1 mouse cellular context compared by ENCODE assay signal in the genomic region with DNA sequence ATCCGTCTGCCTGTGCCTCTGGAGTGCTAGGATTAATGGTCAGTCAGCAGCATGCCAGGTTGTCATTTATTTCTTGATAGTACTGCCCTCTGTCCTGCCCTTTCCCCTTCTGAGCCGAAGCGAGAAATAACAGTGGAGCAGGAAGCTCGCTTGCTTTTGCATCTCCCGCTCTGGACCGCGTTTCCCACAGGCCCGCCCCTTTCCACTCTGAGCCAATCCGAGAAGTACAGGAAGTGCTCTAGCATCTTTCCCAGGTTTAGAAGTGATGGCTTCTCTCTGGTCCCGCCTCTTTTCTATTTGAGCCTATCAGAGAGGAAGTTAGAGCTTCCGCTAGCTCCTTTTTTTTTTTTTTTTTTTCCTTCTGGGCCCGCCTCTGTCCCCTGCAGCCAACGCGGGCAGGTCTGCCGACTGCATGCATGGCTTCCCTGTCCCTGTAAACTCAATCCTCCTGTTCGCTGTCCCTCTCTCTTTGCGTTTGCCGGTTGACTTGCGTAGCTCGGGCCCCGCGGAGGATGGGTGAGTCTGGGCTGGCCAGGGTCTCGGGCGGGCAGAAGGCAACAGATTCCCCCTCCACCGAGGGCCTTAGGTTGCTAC.
TF ChIP-seq lines count a peak whose summit lies in the region.

No protein-coding gene starts in this region.

TF ChIP-seq in MEL, 35 proteins besides CTCF, POLR2A, EP300 and RAD21 (continued from another document):
- TF ChIP-seq BHLHE40 (IDR thresholded peaks at IDR 0.05; ENCODE audit: borderline replicate concordance, low read depth, low read length) (no peak), ETS1 (IDR thresholded peaks at IDR 0.05; ENCODE audit: low read depth, low read length) (no peak; the same call in none of the 2 replicates), NELFE (IDR thresholded peaks at IDR 0.05; ENCODE audit: low read depth, low read length) (peak; percentile 94), SIN3A (IDR thresholded peaks at IDR 0.05; ENCODE audit: low read length) (peak; percentile 96), GABPA (IDR thresholded peaks at IDR 0.05; ENCODE audit: low read depth, low read length) (no peak), USF1 (IDR thresholded peaks at IDR 0.05; ENCODE audit: low read depth, low read length) (no peak), RCOR1 (IDR thresholded peaks at IDR 0.05; ENCODE audit: low read depth, low read length) (no peak), JUND (IDR thresholded peaks at IDR 0.05; ENCODE audit: low read depth, low read length) (no peak), CHD1 (IDR thresholded peaks at IDR 0.05; ENCODE audit: low read depth, low read length) (no peak), KAT2A (conservative IDR thresholded peaks at IDR 0.05; ENCODE audit: low read depth, low read length) (peak; percentile 50; the same call in 1 of the 2 replicates), CHD2 (IDR thresholded peaks at IDR 0.05; ENCODE audit: low read length) (no peak), HCFC1 (IDR thresholded peaks at IDR 0.05; ENCODE audit: low read depth, low read length) (peak; percentile 83), UBTF (IDR thresholded peaks at IDR 0.05; ENCODE audit: borderline replicate concordance, insufficient read depth, low read depth, low read length) (no peak), POLR2AphosphoS2 (IDR thresholded peaks at IDR 0.05; ENCODE audit: low read length) (peak; percentile 92), ZMIZ1 (IDR thresholded peaks at IDR 0.05; ENCODE audit: low read depth, low read length) (peak; percentile 92), ZC3H11A (IDR thresholded peaks at IDR 0.05; ENCODE audit: low read depth, low read length) (no peak), E2F4 (IDR thresholded peaks at IDR 0.05; ENCODE audit: borderline replicate concordance, low read depth, low read length) (peak; percentile 66; the same call in 1 of the 2 replicates), GATA1 (IDR thresholded peaks at IDR 0.05; ENCODE audit: low read depth, low read length) (no peak), TBP (IDR thresholded peaks at IDR 0.05; ENCODE audit: low read depth, low read length) (peak; percentile 97), SMC3 (IDR thresholded peaks at IDR 0.05; ENCODE audit: low read depth, low read length) (no peak), ELF1 (IDR thresholded peaks at IDR 0.05; ENCODE audit: low read depth, low read length) (peak; percentile 96), MXI1 (IDR thresholded peaks at IDR 0.05; ENCODE audit: low read depth, low read length) (peak; percentile 97), USF2 (IDR thresholded peaks at IDR 0.05; ENCODE audit: borderline replicate concordance in 1 of 2, insufficient read depth in 1 of 2, low read depth in 1 of 2, low read length in 2 of 2) (no peak), MYB (IDR thresholded peaks at IDR 0.05; ENCODE audit: low read depth, low read length) (no peak), NRF1 (IDR thresholded peaks at IDR 0.05; ENCODE audit: insufficient read depth, low read depth, low read length, poor library complexity, severe bottlenecking) (no peak), MAZ (IDR thresholded peaks at IDR 0.05; ENCODE audit: low read depth, low read length) (peak; percentile 74; the same call in 1 of the 2 replicates), MAX (IDR thresholded peaks at IDR 0.05; ENCODE audit: low read length) (peak; percentile 76), ZNF384 (IDR thresholded peaks at IDR 0.05; ENCODE audit: low read depth, low read length) (peak; percentile 100)
